Mouse (Mus musculus): ENCODE results near the gene Apip. TPM values are rescaled to one million over a fixed set of nuclear protein-coding genes. Genes with fewer than 3 reads are reported as not detected.
A peak's percentile ranks its signal among the peaks of the same experiment; 100 is the strongest.

Gene Apip
- polyA plus RNA-seq, 1 experiment: not detected

GRCm38 (mm10) chr2:103085633-103086032 is 12.2 kb downstream of the Apip start:
- no peak overlapping the region for H3K4me3 ChIP-seq (ENCODE audit: insufficient read depth, low read depth, low read length)

DNA sequence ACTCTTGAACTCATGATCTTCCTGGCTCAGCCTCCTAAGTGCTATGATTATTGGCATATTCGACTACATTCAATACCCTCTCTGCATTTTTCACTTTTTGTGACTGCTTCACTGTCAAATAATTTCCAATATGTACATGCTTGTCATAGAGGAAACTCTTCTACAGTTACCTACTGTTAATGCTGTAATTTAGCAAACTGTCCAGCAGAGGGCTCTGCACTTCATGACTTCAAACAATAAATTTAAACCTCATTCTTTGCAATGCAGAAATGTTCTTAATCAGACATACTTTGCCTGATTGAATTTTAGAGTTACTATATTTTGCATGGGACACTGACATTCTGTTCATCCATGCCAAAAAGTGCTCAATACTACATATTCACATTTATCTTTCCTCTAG is 13.0 kb downstream of the Apip start:
- H3K4me3 ChIP-seq (ENCODE audit: insufficient read depth, low read depth, low read length): no peak overlapping the region
- WGBS: 9% methylated on average over 1 of the region's 1 CpGs
- no peaks in the 10 kb centered on the region for H3K4me1 ChIP-seq (ENCODE audit: control insufficient read depth, insufficient read depth, low read length)
- H3K27ac ChIP-seq (ENCODE audit: insufficient read depth, low read depth, low read length): no peak overlapping the region
- TF ChIP-seq CTCF (IDR thresholded peaks at IDR 0.05; ENCODE audit: insufficient read depth, low read depth, low read length): no peak
- TF ChIP-seq POLR2A (IDR thresholded peaks at IDR 0.05; ENCODE audit: insufficient read depth, low read depth, low read length): no peak

More at GRCm38 (mm10) chr2:103085633-103086032, 12.2 kb downstream of the Apip start:
- 74% methylated on average over 10 of the region's 10 CpGs for WGBS
- TF ChIP-seq CTCF (IDR thresholded peaks at IDR 0.05; ENCODE audit: insufficient read depth, low read depth, low read length) (no peak), POLR2A (IDR thresholded peaks at IDR 0.05; ENCODE audit: insufficient read depth, low read depth, low read length) (no peak)
- Histone ChIP-seq H3K27ac (ENCODE audit: insufficient read depth, low read depth, low read length) (no peak overlapping the region), H3K4me1 (ENCODE audit: control insufficient read depth, insufficient read depth, low read length) (no peaks in the 10 kb centered on the region)

GRCm38 (mm10) chr2:103088099-103088498 is 14.6 kb downstream of the Apip start:
- Histone ChIP-seq H3K4me3 (ENCODE audit: insufficient read depth, low read depth, low read length) (no peak overlapping the region), H3K4me1 (ENCODE audit: control insufficient read depth, insufficient read depth, low read length) (no peaks in the 10 kb centered on the region), H3K27ac (ENCODE audit: insufficient read depth, low read depth, low read length) (no peak overlapping the region)
- 96% methylated on average over 4 of the region's 4 CpGs for WGBS
- no peak for TF ChIP-seq POLR2A (IDR thresholded peaks at IDR 0.05; ENCODE audit: insufficient read depth, low read depth, low read length)
- TF ChIP-seq CTCF (IDR thresholded peaks at IDR 0.05; ENCODE audit: insufficient read depth, low read depth, low read length): no peak

DNA sequence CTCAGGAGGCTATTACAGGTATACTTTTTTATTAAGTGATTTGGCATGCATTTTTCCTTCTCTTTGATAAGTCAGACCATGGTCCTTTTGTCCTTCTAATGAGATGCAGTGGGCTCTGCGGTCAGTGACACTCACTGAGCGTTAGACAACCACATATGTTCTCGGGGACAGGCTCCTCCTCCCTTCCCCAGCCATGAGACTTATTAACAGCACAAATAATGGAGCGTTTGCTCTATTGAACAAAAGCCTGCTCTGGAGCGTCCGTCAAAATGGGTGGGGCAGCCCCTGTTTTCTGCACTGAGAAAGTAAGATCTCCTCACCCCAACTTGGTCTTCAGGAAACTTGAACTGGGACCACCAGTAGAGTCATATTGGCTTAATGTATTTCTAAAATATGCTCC is 16.0 kb downstream of the Apip start:
- 74% methylated on average over 6 of the region's 6 CpGs for WGBS
- TF ChIP-seq CTCF (IDR thresholded peaks at IDR 0.05; ENCODE audit: insufficient read depth, low read depth, low read length) (no peak), POLR2A (IDR thresholded peaks at IDR 0.05; ENCODE audit: insufficient read depth, low read depth, low read length) (no peak)
- no peak overlapping the region for H3K4me3 ChIP-seq (ENCODE audit: insufficient read depth, low read depth, low read length)
- no peak overlapping the region for H3K27ac ChIP-seq (ENCODE audit: insufficient read depth, low read depth, low read length)
- H3K4me1 ChIP-seq (ENCODE audit: control insufficient read depth, insufficient read depth, low read length): no peaks in the 10 kb centered on the region

GRCm38 (mm10) chr2:103102595-103102994 is 29.1 kb downstream of the Apip start:
- Histone ChIP-seq H3K4me1 (ENCODE audit: control insufficient read depth, insufficient read depth, low read length) (peaks cover 2% of the 10 kb centered on the region; the same call in 1 of the 2 replicates), H3K27ac (ENCODE audit: insufficient read depth, low read depth, low read length) (no peak overlapping the region), H3K4me3 (ENCODE audit: insufficient read depth, low read depth, low read length) (no peak overlapping the region)
- TF ChIP-seq POLR2A (IDR thresholded peaks at IDR 0.05; ENCODE audit: insufficient read depth, low read depth, low read length): no peak
- no peak for TF ChIP-seq CTCF (IDR thresholded peaks at IDR 0.05; ENCODE audit: insufficient read depth, low read depth, low read length)
- WGBS: 53% methylated on average over 5 of the region's 5 CpGs

DNA sequence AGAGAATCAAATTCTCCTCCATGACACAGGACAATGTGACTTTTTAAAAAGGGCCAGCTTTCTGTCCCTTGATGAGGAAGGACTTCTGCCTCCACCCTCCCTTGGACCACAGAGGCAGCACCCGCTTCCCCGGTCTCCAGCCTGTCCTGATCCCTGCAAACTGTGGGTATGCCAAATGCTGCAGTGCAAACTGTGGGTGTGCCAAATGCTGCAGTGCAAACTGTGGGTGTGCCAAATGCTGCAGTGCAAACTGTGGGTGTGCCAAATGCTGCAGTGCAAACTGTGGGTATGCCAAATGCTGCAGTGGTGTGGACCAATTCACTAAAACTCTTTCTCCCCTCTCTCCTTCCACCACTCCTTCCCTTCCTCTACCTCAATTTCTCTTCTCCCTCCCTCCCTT is 32.7 kb downstream of the Apip start:
- Histone ChIP-seq H3K27ac (ENCODE audit: insufficient read depth, low read depth, low read length) (no peak overlapping the region), H3K4me3 (ENCODE audit: insufficient read depth, low read depth, low read length) (no peak overlapping the region), H3K4me1 (ENCODE audit: control insufficient read depth, insufficient read depth, low read length) (peaks cover 2% of the 10 kb centered on the region; the same call in 1 of the 2 replicates)
- TF ChIP-seq POLR2A (IDR thresholded peaks at IDR 0.05; ENCODE audit: insufficient read depth, low read depth, low read length) (no peak), CTCF (IDR thresholded peaks at IDR 0.05; ENCODE audit: insufficient read depth, low read depth, low read length) (no peak)
- WGBS: 70% methylated on average over 2 of the region's 2 CpGs

DNA sequence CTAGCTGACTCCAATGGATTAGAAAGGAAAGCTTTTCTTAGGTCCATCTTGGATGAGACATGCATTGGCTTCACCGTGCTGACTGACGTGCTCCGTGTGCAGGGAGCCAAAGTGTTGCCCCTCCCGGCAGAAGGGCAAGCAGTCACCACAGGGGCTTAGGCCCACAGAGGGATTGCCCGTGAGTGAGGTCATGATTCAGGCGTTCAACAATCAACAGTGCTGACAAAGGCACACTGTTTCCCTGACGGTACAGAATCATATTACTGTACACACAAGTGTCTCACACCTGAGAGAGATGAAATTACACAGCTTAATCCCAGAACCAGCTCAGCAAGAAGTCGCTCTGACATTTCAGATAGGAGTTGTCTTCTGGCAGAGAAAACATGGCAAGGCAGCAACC is 38.2 kb downstream of the Apip start:
- no peak overlapping the region for H3K4me3 ChIP-seq (ENCODE audit: insufficient read depth, low read depth, low read length)
- no peak overlapping the region for H3K27ac ChIP-seq (ENCODE audit: insufficient read depth, low read depth, low read length)
- TF ChIP-seq CTCF (IDR thresholded peaks at IDR 0.05; ENCODE audit: insufficient read depth, low read depth, low read length) (no peak), POLR2A (IDR thresholded peaks at IDR 0.05; ENCODE audit: insufficient read depth, low read depth, low read length) (no peak)
- WGBS: 54% methylated on average over 8 of the region's 8 CpGs
- H3K4me1 ChIP-seq (ENCODE audit: control insufficient read depth, insufficient read depth, low read length): peaks cover 2% of the 10 kb centered on the region; the same call in 1 of the 2 replicates

- Histone ChIP-seq H3K4me3 (ENCODE audit: insufficient read depth, low read depth, low read length) (no peak overlapping the region), H3K27ac (ENCODE audit: insufficient read depth, low read depth, low read length) (no peak overlapping the region), H3K4me1 (ENCODE audit: control insufficient read depth, insufficient read depth, low read length) (peaks cover 3% of the 10 kb centered on the region)
- WGBS: 57% methylated on average over 5 of the region's 5 CpGs
- no peak for TF ChIP-seq POLR2A (IDR thresholded peaks at IDR 0.05; ENCODE audit: insufficient read depth, low read depth, low read length)
- TF ChIP-seq CTCF (IDR thresholded peaks at IDR 0.05; ENCODE audit: insufficient read depth, low read depth, low read length): no peak
These were observed 43.7 kb downstream of the Apip start for GRCm38 (mm10) chr2:103117212-103117611.

DNA sequence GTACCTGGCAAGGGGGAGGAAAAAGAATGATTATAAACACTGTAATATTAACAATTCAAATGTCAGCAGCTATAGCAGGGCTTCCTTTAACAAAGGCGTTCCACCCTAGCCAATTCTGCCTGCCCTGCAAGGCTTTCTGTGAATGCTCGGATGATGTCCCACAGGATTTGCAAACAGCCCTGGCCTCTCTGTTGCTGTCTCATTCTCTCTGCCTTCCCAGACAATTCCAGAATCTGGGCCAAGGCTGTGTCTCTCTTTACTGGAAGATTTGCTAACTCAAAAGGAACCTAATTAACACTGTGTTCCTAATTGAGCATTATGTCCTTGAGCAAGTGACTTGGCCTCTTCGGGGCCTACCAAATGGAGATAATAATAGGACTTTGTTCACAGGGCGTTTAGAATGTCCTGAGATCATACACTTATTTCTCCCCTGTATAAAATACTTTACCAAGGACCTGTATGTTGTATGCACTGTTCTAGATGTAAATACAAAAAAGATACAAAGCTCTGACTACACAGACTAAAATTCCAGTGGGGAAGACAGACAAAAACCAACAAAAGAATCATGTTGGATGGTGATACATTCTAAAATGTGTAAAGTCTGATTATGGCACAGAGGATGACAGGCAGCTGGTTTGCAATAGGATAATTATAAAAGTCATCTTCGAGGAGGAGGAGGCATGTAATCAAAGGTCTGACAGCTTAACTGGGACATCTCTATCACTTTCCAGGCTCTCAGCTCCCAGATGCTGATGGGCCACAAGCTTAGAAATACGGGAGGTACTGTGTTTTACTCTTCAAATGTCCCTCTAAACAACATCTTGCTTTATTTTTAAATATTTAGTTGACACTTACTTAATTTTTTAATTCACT is 45.1 kb downstream of the Apip start:
- peaks cover 3% of the 10 kb centered on the region for H3K4me1 ChIP-seq (ENCODE audit: control insufficient read depth, insufficient read depth, low read length)
- TF ChIP-seq CTCF (IDR thresholded peaks at IDR 0.05; ENCODE audit: insufficient read depth, low read depth, low read length) (no peak), POLR2A (IDR thresholded peaks at IDR 0.05; ENCODE audit: insufficient read depth, low read depth, low read length) (no peak)
- WGBS: 40% methylated on average over 6 of the region's 6 CpGs
- H3K4me3 ChIP-seq (ENCODE audit: insufficient read depth, low read depth, low read length): no peak overlapping the region
- peak overlapping the region; percentile 21; the same call in 1 of the 2 replicates for H3K27ac ChIP-seq (ENCODE audit: insufficient read depth, low read depth, low read length)

Measured in olfactory bulb, adult 2 months (tissue).